Mouse (Mus musculus): ENCODE data around the gene Agbl2. TPM values are rescaled to one million over a fixed set of nuclear protein-coding genes. Genes with fewer than 3 reads are reported as not detected.

The Agbl2 gene
- polyA plus RNA-seq, 1 experiment, result not detected

DNA sequence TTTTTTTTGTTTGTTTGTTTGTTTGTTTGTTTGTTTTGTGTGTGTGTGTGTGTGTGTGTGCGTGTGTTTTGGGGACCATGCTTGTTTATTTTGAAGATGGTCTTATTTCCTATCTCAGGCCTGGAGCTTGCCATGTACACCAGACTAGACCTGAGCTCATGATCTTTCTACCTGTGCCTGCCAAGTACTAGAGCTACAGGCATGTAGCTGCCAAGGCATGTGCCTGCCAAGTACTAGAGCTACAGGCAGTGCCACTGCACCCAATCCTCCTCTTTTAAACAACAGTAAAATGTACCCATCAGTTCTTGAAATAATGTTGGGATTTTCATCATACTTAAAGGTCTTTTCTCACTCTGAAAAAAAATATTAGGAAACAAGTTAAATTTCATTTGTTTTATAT, 91.5 kb downstream of the Agbl2 start:
- TF ChIP-seq POLR2A (IDR thresholded peaks at IDR 0.05; ENCODE audit: insufficient read depth, low read depth, low read length) (no peak), CTCF (IDR thresholded peaks at IDR 0.05; ENCODE audit: insufficient read depth, low read depth, low read length) (no peak)
- peaks cover 18% of the 10 kb centered on the region for H3K4me1 ChIP-seq (ENCODE audit: control insufficient read depth, insufficient read depth, low read length)
- no peak overlapping the region for H3K4me3 ChIP-seq (ENCODE audit: insufficient read depth, low read depth, low read length)
- no peak overlapping the region for H3K27ac ChIP-seq (ENCODE audit: insufficient read depth, low read depth, low read length)
- 94% methylated on average over 1 of the region's 1 CpGs for WGBS

DNA sequence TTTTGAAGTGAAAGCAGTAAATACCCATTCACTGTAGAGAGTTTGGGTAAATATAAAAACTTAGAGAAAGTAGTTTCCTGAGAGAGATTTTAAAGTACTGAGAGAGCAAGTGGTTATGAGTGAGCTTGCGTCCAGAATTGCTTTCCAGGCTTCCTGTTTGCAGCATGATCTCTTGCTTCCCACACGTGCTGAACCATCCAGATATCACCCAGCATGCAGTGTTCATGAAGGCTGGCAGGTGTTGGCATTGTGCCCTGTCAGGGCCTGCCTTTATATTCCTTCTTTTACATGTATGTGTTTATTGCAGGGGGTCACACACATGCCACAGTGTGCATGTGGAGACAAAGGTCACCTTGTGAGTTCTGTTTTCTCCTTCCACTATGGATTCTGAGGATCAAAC, 92.7 kb downstream of the Agbl2 start:
- peaks cover 16% of the 10 kb centered on the region for H3K4me1 ChIP-seq (ENCODE audit: control insufficient read depth, insufficient read depth, low read length)
- H3K4me3 ChIP-seq (ENCODE audit: insufficient read depth, low read depth, low read length), result no peak overlapping the region
- H3K27ac ChIP-seq (ENCODE audit: insufficient read depth, low read depth, low read length), result no peak overlapping the region
- WGBS, result 50% methylated on average over 2 of the region's 2 CpGs
- TF ChIP-seq CTCF (IDR thresholded peaks at IDR 0.05; ENCODE audit: insufficient read depth, low read depth, low read length) (no peak), POLR2A (IDR thresholded peaks at IDR 0.05; ENCODE audit: insufficient read depth, low read depth, low read length) (no peak)

- H3K4me1 ChIP-seq (ENCODE audit: control insufficient read depth, insufficient read depth, low read length), result peaks cover 16% of the 10 kb centered on the region
- no peak overlapping the region for H3K4me3 ChIP-seq (ENCODE audit: insufficient read depth, low read depth, low read length)
- no peak for TF ChIP-seq POLR2A (IDR thresholded peaks at IDR 0.05; ENCODE audit: insufficient read depth, low read depth, low read length)
- TF ChIP-seq CTCF (IDR thresholded peaks at IDR 0.05; ENCODE audit: insufficient read depth, low read depth, low read length), result no peak
- whole genome bisulfite sequencing, result 48% methylated on average over 5 of the region's 5 CpGs
- H3K27ac ChIP-seq (ENCODE audit: insufficient read depth, low read depth, low read length), result peak overlapping the region; percentile 49; the same call in 1 of the 2 replicates
Measured at GRCm38 (mm10) chr2:90877584-90878259, 95.2 kb downstream of the Agbl2 start.

GRCm38 (mm10) chr2:90879419-90879818, 96.9 kb downstream of the Agbl2 start:
- Histone ChIP-seq H3K27ac (ENCODE audit: insufficient read depth, low read depth, low read length) (no peak overlapping the region; the same call in none of the 2 replicates), H3K4me1 (ENCODE audit: control insufficient read depth, insufficient read depth, low read length) (peaks cover 17% of the 10 kb centered on the region), H3K4me3 (ENCODE audit: insufficient read depth, low read depth, low read length) (no peak overlapping the region)
- TF ChIP-seq CTCF (IDR thresholded peaks at IDR 0.05; ENCODE audit: insufficient read depth, low read depth, low read length) (no peak), POLR2A (IDR thresholded peaks at IDR 0.05; ENCODE audit: insufficient read depth, low read depth, low read length) (no peak)

DNA sequence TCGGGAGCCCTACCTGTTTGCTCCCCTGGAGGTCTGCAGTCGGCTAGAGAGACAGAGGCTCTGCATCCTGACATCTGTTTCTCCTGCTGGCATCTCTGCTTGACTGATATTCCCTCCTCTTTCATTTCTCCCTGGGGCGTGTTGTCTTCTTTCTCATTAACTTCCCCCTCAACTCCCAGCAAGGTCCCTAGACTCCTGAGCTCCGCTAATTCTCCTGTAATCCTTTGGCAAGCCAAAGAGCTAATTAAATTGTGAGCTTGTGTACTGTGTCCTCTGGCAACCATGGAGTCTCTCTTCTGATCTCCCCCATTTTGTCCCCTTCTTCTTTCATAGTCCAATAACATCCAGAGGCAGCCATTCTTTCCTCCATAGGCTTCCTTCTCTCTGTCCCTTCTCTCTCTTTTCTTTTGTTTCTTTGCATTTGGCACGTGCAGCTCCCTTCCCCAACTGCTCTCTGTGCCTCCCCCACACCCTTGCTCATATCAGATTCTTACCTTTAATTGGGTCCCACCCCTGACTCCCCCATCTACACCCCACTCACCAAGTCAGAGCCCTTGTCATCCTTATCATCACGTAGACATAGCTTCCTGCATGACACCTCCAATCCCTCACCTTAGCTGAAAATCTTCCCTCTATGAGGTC, 97.7 kb downstream of the Agbl2 start:
- Histone ChIP-seq H3K4me3 (ENCODE audit: insufficient read depth, low read depth, low read length) (no peak overlapping the region), H3K4me1 (ENCODE audit: control insufficient read depth, insufficient read depth, low read length) (peaks cover 24% of the 10 kb centered on the region), H3K27ac (ENCODE audit: insufficient read depth, low read depth, low read length) (no peak overlapping the region)
- TF ChIP-seq POLR2A (IDR thresholded peaks at IDR 0.05; ENCODE audit: insufficient read depth, low read depth, low read length) (no peak), CTCF (IDR thresholded peaks at IDR 0.05; ENCODE audit: insufficient read depth, low read depth, low read length) (no peak)
- WGBS, result 26% methylated on average over 6 of the region's 6 CpGs

DNA sequence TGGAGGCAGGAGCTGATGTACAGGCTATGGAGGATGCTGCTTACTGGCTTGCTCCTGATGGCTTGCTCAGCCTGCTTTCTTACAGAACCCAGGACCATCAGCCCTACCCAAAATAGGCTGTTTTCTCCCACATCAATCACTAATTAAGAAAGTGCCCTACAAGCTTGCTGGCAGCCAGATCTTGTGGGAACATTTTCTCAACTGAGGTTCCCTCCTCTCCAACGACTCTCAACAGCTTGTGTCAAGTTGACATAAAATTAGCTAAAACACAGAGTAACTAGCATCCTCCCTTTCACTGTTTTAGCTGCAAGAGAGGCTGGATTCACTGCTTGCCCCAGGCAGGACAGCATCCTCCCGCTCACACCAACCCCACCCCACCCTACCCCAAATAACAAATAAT, 99.3 kb downstream of the Agbl2 start:
- TF ChIP-seq CTCF (IDR thresholded peaks at IDR 0.05; ENCODE audit: insufficient read depth, low read depth, low read length), result no peak
- TF ChIP-seq POLR2A (IDR thresholded peaks at IDR 0.05; ENCODE audit: insufficient read depth, low read depth, low read length), result no peak
- Histone ChIP-seq H3K4me1 (ENCODE audit: control insufficient read depth, insufficient read depth, low read length) (peaks cover 27% of the 10 kb centered on the region), H3K27ac (ENCODE audit: insufficient read depth, low read depth, low read length) (no peak overlapping the region), H3K4me3 (ENCODE audit: insufficient read depth, low read depth, low read length) (no peak overlapping the region)
- WGBS, result 40% methylated on average over 2 of the region's 2 CpGs

Other genes with a start within 250 kb of the Agbl2 start
- gene Ptprj, start 202.1 kb upstream of the Agbl2 start, polyA plus RNA-seq (2012; ENCODE audit: insufficient read depth, insufficient read length, low replicate concordance, missing spikeins), result 79.8 TPM in 1 of 2 replicates, not detected in the other
- gene Nup160, start 105.5 kb upstream of the Agbl2 start, polyA plus RNA-seq (2012; ENCODE audit: insufficient read depth, insufficient read length, low replicate concordance, missing spikeins), result not detected in 2 replicates
- gene Fnbp4, start 37.4 kb upstream of the Agbl2 start, polyA plus RNA-seq (2012; ENCODE audit: insufficient read depth, insufficient read length, low replicate concordance, missing spikeins), result 360 TPM in 1 of 2 replicates, not detected in the other
- 367 TPM in 1 of 2 replicates, not detected in the other for gene Mtch2, start 64.4 kb downstream of the Agbl2 start, polyA plus RNA-seq (2012; ENCODE audit: insufficient read depth, insufficient read length, low replicate concordance, missing spikeins)
- not detected in 2 replicates for gene C1qtnf4, start 103.1 kb downstream of the Agbl2 start, polyA plus RNA-seq (2012; ENCODE audit: insufficient read depth, insufficient read length, low replicate concordance, missing spikeins)
- gene Kbtbd4, start 122.0 kb downstream of the Agbl2 start, polyA plus RNA-seq (2012; ENCODE audit: insufficient read depth, insufficient read length, low replicate concordance, missing spikeins), result not detected in 2 replicates
- not detected in 2 replicates for gene Ndufs3, start 122.1 kb downstream of the Agbl2 start, polyA plus RNA-seq (2012; ENCODE audit: insufficient read depth, insufficient read length, low replicate concordance, missing spikeins)
- gene Celf1, start 157.7 kb downstream of the Agbl2 start, polyA plus RNA-seq (2012; ENCODE audit: insufficient read depth, insufficient read length, low replicate concordance, missing spikeins), result 177 and 210 TPM in 2 replicates

All from olfactory bulb, adult 2 months (tissue).